Mouse (Mus musculus) cerebellum, adult 11 months (tissue): ENCODE measurements around the gene Susd5.

Experiments
- DNase-seq: peaks from one replicate; pipeline ENCODE4 v3.0.0; 2022

Gene Susd5

DNA sequence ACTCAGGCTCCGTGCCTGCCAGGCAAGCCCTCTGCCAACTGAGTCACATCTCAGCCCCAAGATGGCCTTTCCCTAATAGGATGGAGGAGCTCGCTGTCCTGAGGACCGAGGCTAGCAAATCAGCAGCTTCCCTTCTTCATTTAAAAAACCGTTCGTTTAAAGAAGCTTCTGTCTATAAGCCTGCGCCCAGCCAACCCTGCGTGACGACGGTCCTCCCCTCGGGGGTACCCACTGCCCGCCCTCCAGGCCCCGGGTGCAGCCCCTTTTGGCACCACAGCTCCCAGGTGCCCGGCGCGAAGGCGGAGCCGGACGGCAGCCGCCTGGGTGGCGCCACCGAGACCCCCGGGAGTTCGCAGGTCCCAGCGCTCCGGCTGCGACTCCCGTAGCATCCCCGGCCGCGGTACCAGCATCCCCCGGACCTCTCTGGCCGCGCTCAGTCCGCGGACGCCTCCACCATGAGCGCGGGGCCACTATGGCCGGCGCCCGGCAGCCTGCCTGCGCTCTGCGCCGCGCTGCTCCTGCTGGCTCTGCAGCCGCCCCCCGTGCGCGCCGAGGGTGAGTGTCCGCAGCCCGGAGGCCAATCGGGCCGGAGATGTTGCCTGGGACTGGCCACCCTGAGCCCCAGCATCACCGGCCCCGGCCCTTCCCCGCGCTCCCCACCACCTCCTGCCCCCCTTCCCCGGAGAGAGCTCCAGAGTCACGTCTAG is at the start of gene Susd5:
Susd5 (plus strand) TSS at position 51 of the 707 bp plus-strand sequence.
- no peak for DNase-seq

DNA sequence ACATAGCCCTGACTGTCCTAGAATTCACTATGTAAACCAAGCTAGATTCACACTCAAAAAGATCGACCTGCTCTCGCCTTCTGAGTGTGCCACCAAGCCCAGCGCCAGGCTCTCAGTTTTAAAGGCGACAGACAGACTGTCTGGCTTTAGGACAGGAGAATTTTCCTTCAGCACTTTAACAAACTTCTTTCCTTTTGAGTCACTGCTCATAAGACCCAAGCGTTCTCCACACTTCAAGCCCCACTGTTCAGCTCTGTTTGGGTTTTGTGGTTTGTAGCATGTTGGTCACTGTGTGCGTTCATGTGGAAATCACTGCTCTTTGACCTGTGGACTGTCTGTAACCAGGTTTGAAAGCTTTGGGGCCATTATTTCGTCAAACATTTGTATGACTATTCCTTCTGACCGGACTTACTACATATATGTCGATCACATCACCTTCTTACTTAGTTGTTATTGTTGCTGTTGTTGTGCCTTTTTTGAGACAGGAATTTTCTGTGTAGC is 49.0 kb upstream of the Susd5 start:
- no peak for DNase-seq

DNA sequence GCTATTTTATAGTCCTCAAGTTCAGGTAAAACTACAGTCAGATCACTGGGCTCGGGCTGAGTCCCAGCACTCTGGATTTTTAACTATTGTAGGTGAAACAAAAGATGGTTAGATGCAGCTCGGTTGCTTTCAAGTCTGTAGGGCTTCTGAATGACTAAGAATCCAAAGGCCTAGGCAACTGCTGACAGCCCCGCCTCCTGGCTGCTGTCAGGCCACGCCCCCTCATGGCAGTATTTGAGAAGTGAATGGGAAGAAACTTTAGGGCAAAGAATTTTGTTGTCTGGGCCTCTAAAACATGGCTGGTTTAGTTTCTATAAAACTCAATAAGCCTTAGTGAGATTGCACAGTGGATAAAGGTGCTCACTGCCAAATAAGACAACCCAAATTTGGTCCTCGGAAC is 47.4 kb upstream of the Susd5 start:
- no peak for DNase-seq

DNA sequence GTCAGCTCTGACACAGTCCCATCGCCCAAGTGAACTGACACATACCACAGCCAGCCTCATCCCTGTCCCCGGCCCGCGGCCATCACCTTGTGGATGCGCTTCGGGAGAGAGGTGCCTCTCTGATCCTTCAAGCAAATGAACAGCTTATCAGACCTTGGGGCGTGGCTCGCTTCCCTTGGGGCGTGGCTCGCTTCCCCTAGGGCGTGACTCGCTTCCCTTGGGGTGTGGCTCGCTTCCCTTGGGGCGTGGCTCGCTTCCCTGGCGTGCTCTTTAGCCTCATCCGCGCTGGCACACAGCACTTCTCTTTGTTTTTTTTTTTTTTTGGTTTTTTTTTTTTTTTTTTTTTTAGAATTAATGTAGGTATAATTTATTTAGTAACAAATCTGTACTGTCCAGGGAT is 45.7 kb upstream of the Susd5 start:
- DNase-seq = no peak

DNA sequence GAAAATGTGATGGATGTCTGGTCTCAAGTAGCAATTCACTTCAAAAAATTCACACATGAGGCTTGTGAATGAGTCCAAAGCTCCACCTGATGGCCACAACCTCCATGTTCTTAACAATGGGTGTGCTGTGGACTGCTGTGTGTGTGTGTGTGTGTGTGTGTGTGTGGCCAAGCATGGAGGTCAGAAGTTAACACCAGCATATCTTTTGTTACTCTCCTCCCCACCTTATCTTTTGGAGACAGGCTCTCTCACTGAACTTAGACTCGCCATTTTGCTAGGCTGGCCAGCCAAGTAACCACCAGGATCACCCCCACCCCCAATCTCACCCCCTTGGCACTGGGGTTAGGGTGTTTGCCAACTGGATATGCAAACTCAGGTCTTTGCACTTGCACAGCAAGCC is 42.9 kb upstream of the Susd5 start:
- no peak for DNase-seq

DNA sequence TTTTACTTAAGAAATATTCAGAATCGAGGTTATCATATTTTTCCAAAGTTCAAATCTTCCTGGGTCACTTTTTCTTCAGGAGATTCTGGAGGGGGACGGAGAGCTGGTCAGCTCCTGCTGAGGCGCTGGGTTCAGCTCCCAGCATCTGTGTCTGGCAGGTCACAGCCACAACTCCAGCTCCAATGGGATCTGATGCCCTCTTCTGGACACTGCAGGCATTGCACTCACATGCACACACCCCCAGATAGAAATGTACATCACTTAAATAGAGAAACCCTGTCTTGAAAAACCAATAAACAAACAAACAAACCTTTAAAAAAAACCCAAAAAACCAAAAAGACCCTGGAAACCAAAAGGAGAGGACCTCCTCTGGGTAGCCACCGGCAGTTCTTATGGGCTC is 41.2 kb upstream of the Susd5 start:
- DNase-seq = no peak

DNA sequence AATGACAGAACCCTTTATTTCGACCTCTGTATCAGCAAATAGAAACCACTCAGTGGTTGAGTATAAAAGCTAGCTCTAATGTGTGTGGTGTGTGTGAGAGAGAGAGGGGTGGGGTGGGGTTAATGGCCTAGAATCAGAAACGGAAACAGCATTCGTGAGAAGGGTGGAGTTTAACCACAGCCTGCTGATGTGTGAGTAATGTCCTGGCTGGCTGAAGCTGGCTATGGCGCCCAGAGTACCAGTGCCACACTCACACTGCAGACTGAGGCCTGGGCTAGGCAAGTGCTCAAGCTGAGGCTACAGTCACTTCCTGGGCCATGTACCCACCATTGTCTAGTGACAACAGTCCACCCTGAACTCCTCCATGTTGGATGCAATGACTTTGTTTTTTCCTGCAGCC is 40.5 kb upstream of the Susd5 start:
- no peak for DNase-seq

DNA sequence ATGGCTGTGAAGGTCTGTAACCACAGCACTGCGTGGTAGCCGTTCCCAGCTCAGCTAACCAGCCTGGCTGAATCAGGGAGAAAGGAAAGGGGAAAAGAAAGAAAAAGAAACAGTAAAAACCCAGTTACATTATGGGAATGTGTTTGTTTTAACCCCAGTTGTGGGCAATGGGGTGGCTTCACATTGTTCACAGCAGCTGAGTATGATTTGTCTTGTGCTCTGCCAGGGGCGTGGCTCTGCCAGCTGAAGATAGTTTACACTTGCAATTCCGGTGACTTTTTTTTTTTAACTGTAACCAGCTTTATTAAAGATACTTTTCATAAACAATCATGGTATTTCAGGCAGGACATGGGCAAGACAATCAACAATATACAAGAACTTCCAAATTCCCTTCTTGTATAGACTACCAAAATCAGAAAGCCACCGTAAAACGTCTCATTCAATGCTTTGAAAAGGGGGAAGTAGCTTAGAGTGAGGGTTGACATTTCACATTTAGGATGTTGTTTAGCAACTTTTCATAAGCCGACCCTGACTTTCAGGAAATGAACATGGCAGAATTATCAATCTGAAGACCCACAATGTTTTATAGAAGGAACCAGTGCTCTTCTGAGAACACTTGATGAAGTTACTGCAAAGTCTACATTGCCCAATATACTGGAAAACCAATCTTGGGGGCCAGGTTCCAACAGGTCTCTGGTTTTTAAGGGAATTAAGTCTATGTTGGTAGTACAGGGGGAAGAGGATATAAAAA is 37.8 kb upstream of the Susd5 start:
- DNase-seq = no peak

DNA sequence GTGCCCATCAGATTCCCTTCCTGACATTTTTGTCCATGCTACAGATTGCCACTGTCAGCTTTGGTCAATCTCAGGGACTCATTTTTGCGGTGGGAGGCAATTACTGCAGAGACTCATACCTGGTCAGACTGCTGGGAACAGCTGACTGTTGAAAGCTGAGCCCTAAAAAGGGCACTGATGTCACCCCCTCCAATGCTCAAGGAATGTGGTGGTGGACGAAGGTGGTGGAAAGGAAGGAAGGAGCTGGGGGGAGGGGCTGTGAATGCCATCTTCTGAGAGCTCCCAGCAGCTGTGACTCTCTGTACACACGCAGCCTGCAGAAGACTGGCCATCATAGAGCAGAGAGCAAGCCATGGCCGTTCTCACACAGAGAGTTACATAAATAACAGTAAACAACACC is 34.8 kb upstream of the Susd5 start:
- no peak for DNase-seq

DNA sequence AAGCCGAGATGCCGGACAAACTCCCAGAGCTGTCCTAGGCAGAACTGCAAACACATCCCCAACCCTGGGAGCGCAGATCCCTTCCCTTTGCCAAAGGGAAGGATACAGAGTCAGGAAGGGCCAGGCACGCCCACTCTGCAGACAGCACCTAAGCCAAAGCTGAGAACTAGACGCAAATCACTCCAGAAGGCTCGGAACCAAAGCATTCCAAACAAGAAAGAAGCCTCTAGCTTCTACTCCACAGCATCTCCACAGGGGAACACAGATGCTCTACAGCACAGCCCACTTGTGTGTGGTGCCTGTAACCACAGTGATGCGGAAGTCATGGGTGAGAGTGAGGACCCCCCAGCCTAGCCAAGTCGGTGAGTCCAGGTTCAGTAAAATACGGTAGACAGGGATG is 31.8 kb upstream of the Susd5 start:
- no peak for DNase-seq

DNA sequence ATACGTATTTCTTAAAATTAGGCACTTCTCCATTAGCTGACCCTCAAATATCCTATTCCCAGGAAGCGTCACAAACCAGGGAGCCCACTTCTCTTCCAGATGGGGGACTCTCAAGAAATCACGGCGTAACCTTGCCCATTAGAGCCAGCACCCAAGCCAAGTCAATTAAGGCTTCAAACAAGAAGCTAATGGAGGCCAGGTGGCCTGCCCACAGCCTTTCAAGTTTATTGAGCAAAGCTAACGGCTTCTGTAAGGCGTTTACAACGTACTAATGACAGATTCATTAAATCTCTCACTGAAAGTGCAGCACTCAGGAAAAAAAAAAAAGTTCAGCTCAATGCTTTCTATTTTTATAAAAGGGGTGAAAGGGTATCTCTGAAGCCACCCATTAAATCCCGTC is 31.1 kb upstream of the Susd5 start:
- DNase-seq = no peak

DNA sequence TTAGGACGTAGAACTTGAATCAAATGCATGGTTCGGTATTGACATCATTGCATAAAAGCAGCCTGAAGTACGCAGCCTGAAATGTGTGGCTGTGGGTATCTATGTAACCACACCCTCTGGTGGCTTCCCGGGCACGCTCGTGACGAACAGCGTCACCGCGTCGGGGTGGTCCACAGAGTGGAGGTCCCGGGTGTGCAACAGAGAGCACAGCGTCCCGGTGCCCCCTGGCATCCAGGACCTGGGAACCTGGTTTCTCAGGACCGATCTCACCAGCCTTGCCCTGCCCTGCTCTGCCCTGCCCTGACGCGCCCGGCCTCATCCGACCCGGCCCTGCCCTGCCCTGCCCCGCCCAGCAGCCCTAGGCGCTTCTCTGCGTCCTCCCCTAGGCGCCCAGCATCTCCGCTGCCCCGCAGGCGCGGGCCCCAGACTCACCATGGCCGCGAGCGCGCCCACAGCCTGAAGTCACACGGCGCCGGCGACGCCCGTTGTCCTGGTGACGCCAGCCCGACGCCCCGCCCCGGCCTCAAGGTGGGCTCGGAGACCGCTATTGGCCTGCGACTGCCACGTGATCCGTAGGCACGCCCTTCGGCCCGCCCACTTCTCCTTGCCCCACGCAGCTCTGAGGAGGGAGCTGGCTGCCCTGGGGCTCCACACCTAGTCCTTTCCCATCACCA is 30.5 kb upstream of the Susd5 start:
- DNase-seq = peak; percentile 88

DNA sequence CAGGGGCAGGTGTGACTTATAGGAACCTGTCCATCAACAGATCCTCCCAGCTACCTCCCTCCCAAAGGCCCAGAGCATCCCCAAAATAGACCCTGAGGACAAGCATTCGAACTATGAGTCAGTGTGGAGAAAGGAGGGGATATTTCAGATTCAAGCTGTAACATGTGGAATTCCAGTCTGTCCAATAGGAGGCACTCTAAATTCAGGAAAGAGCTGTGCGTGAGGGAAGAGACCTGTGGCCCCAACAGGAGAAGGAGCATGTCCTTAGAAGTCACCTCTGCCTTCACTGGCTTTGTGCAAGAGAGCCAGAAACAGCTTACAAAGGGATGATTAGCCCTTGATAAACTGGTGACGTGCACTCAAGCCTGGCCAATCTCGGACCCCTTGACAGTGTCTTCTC is 16.0 kb upstream of the Susd5 start:
- no peak for DNase-seq

DNA sequence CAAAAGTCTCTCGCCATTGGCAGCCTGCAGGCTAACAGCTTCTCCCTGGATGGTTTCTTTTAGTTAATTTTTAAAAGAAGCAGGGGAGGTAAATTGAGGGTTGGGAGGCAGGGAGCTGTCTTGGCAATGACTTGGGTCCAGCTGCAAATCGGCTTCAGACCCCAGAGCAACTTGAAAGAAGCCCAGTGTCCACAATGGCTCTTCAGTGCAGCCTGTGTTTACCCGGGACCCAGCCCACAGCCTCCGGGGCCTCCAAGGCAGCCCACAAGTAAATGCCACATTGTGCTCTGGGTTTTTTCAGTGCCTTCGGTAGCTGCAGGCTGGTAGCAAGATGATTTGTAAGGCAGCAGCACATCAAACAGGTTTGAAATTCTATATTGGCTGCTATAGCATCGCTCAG is 14.4 kb upstream of the Susd5 start:
- DNase-seq = no peak

DNA sequence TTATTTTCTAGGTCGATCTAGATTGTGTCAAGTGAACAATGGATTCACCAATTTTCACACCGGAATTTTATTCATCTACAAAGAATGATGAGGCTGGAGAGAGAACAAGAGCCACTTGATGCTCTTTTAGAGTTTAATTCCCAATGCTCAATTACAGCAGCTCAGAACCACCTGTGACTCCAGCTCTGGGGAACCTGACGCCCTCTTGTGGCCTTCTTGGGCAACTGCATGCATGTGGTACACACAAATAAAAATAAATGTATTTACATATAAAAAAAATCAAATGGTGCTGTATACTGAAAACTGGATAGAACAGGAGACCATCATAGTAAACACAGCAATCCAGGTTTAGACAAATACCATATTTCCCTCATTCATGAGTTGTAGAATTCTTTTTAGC is 12.5 kb upstream of the Susd5 start:
- DNase-seq = no peak

DNA sequence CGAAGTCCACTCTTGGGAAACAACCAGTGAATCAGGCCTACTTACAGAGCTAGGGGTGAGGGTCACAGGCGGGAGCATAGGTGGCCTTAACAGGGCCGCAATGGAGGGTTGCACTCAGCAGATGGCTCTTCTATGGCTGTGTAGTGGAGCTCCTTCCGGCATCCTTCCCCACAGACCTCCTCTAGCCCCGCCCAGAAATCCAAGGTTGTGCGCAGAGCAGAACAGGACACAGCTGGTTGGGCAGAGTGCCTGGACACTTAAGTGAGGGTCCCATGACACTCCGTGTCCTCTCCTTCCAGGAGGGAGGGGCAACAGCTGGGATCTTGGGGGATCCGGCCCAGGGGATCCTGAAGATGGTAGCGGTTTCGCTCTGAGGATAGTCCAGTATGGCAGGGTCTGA is 10.9 kb upstream of the Susd5 start, which contains the start of gene Fbxl2:
Fbxl2 (minus strand) TSS at position 164 of the 400 bp plus-strand sequence.
- no peak for DNase-seq

DNA sequence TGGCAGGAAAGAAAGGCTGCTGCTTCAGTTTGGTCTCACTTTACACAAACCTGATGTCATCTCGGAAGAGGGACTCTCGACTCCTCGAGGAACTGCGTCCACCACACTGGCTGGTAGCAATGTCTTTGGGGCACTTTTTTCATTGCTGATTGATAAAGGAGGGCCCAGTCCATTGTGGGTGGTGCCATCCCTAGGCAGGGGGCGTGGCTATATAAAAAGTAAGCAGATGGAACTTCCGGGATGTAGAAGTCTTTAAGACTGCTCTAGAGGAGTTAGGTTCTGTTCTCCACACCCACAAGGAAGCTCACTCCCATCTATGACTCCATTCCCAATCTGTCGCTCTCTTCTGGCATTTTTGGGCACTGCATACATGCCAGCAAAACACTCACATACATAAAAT is 10.3 kb upstream of the Susd5 start:
- DNase-seq = no peak

DNA sequence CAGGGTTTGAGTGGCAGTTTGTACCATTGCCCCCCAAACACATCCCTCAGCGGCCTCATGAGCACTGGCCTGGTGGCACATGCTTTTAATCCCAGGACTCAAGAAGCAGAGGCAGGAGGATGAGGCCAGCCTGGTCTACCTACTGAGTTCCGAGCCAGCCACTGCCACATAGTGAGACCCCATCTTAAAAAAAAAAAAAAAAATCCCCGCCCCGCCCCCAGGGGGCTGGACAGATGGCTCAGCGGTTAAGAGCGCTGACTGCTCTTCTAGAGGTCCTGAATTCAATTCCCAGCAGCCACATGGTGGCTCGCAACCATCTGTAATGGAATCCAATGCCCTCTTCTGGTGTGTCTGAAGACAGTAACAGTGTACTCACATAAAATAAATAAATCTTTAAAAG is 6.8 kb upstream of the Susd5 start:
- no peak for DNase-seq

DNA sequence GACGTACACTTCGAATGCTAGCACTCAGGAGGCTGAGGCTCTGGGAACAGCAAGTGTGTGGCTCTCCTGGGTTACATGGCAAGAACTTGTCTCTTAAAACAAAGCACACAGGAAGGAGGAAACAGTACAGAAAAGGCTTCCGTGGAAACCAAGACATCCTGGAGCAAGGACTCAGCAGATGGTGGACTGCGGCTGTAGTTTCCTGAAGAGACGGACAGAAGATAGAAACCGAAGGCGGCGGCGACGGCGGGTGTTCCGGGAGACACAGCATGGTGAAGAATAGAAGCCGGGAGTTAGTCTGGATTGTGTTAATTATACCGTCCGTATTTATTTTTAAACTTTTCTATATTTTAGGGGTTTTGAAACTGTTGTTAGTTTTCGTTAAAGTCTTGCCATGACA is 6.2 kb upstream of the Susd5 start:
- no peak for DNase-seq

DNA sequence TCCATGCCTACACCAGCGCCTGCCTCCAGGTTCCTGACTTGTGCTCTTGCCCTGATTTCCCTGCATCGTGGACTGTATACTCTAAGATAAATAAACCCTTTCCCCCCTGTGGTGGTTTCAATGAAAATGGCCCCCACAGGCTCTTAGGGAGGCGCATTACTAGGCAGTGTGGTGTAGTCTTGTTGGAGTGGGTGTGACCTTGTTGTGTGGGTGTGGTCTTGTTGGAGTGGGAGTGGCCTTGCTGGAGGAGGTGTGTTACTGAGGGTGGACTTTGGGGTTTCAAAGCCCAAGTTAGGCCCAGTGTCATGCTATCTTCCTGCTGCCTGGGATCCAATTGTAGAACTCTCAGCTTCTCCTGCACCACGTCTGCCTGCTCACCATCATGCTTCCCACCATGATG is 4.9 kb upstream of the Susd5 start:
- no peak for DNase-seq

DNA sequence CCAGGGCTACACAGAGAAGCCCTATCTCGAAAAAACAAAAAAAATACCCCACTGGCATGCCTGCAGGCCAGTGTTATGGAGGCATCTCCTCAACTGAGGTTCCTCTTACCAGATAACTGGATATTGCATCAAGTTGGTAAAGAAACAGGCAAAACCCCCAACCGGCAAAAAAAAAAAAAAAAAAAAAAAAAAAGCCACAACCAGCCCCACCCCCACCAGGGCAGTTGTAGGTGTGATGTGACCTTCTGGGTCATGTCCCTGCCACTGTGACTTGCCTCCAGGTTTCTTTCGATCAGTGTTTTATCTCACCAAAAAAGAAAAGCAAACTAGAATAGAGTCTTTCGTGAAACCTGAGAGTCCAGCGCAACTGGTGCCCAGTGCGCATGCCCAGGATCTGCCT is 4.1 kb upstream of the Susd5 start:
- DNase-seq = no peak

DNA sequence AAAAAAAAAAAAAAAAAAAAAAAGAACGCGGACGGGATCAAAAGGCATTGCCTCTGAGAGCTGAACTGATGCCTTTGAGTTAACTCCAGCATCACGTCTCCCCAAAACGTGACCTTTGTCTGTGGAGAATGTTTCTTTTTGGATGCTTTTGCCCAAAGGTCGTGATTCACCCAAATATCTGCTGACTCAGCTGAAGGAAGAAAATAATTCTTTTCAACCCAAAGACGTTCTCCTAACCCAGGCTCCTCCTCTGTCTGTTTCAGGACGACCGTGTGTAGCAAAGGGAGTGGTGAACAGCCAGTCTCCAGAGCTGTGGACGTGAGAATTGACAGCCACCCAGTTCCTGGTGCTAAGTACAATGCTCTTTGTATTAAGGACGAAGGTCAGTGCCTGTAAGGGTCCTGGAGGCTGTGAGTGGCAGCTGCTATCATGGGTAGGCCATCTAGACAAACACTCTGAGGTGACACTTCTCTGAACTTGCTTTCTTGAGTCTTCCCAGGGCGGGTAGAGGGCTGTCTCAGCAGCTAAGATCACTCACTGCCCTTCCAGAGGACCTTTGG is 11.6 kb downstream of the Susd5 start:
- DNase-seq = no peak

DNA sequence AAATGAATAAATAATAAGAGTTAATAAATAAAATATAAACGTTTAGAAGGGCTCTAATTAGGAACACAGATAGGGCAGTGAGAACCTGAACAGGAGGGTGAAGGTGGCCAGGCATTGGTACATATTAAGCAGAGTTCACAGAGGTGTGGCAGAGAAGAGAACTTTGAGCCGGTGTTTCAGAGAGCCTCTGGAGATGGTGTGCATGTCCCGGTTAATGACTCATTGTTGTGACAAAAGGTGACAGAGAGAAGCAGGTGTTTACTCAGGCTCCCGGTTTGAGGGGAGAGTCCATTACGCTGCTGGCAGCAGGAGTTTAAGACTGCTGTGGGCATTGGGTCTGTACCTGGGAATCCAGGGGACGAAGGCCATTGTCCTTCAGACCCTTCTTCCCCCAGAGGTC is 12.4 kb downstream of the Susd5 start:
- no peak for DNase-seq

DNA sequence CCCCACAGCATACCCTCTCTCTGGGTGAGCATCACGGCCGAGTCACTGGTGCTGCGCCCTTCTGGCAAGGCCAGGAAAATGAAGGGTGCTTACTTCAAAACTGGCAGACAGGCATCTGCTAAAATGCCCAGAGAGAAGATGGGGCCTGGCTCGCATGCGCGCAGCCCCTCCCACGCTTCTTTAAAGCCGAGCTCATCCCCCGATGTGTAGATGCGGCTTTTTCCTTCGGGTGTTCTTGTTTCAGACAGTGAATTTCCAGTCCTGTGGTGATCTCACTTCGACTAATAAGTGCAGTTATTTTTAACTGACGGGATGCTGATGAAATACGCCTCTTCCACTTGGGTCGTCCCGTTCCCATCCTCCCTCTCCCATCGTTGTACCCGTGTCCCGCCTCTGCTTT is 16.7 kb downstream of the Susd5 start:
- no peak for DNase-seq
